In the genomic region with DNA sequence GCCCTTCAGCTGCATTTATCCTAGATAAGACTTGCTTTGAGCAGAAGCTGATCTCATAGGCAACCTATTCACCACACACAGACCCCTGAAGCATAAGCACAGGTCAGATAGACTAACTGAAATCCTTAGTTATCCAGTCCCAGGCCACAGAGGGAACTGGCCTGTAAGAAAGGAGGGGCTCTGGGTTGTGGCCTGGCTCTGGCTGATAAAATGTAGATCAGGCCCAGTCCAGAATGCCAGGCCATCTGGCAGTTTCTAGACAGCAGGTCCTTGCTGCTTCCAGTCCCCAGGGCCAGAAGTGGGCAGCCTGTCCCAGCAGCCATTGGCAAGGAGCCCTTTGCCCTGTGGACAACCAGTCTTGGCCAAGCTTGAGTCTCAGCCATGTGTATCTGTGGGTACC, we compare ENCODE assay signal across 9 mouse cellular contexts. TPM values are rescaled to one million over a fixed set of nuclear protein-coding genes. Genes with fewer than 3 reads are reported as not detected.
A peak's percentile ranks its signal among the peaks of the same experiment; 100 is the strongest.
DNase-seq lines count a peak whose midpoint lies in the region; ATAC-seq and TF ChIP-seq lines count a peak whose summit lies in the region.
"Had no signal": no experiment of that assay in that cellular context is flagged by ENCODE, and none has a peak within 500 bp of the region (broad histone marks: within the 10 kb centered on the region; RNA-seq: fewer than 3 reads in every experiment).

No protein-coding gene starts in this region.

- intact Hi-C loops in heart, postnatal 36 days (cut with DNase I): no loop called here

- no peak overlapping the region for H3K27ac ChIP-seq in layer of hippocampus, adult 2 months
- no peak overlapping the region; the same call in 1 of the 2 replicates for H3K27ac ChIP-seq in midbrain, embryonic 16.5 days (ENCODE audit: low read length)

- no peak overlapping the region for H3K4me2 ChIP-seq in midbrain, embryonic 16.5 days (ENCODE audit: low read length)

- H3K36me3 ChIP-seq in G1E (replicated peaks): no peaks in the 10 kb centered on the region
- H3K36me3 ChIP-seq in midbrain, embryonic 16.5 days (ENCODE audit: control insufficient read depth, insufficient read depth, low read length): no peaks in the 10 kb centered on the region

- H3K4me1 ChIP-seq in G1E (ENCODE audit: insufficient read depth, low read depth, low read length): peaks cover 74% of the 10 kb centered on the region
- peaks cover 16% of the 10 kb centered on the region for H3K4me1 ChIP-seq in midbrain, embryonic 16.5 days (ENCODE audit: control insufficient read depth, insufficient read depth, low read length)

- peak overlapping the region; percentile 48; the same call in 1 of the 2 replicates for H3K4me3 ChIP-seq in G1E (ENCODE audit: low read depth, low read length)
- H3K4me3 ChIP-seq in layer of hippocampus, adult 2 months: no peak overlapping the region
- H3K4me3 ChIP-seq in midbrain, embryonic 16.5 days (ENCODE audit: low read depth, low read length): no peak overlapping the region

- no peaks in the 10 kb centered on the region for H3K27me3 ChIP-seq in G1E (ENCODE audit: insufficient read depth, low read length)
- H3K27me3 ChIP-seq in midbrain, embryonic 16.5 days (ENCODE audit: control insufficient read depth, insufficient read depth, low read depth, low read length): no peaks in the 10 kb centered on the region

- DNase-seq in G1E (ENCODE audit: low spot score): no peak
- peak; percentile 59 for DNase-seq in Muller cell, postnatal 12 days (ENCODE audit: inconsistent ontology term)
- peak; percentile 51 to 57 for DNase-seq in heart, postnatal 36 days
- no peak for DNase-seq in ovary, postnatal 36 days (ENCODE audit: low spot score)
- no peak for DNase-seq in layer of hippocampus, adult 2 months (ENCODE audit: low spot score in 2 of 2)
- DNase-seq in testis, postnatal 10 days (ENCODE audit: low spot score): no peak
- DNase-seq: thymus, postnatal 4 days had no signal

- no peak for TF ChIP-seq CTCF in G1E (IDR thresholded peaks at IDR 0.05; ENCODE audit: low read depth, low read length)
- TF ChIP-seq CTCF in layer of hippocampus, adult 2 months (conservative IDR thresholded peaks at IDR 0.05): no peak

- ATAC-seq in G1E (ENCODE audit: extremely low read depth, insufficient number of reproducible peaks, low FRiP score, poor library complexity, severe bottlenecking): peak; percentile 87
- ATAC-seq in erythroblast, adult 5-6 weeks (replicated peaks; ENCODE audit: low FRiP score, poor library complexity, severe bottlenecking): peak; percentile 87
- no peak for ATAC-seq in midbrain, embryonic 16.5 days

- peaks cover 11% of the 10 kb centered on the region for H3K9me3 ChIP-seq in G1E (replicated peaks)
- no peaks in the 10 kb centered on the region for H3K9me3 ChIP-seq in midbrain, embryonic 16.5 days (replicated peaks; ENCODE audit: control insufficient read depth, low read length, poor library complexity, severe bottlenecking)

- no peak overlapping the region for H3K9ac ChIP-seq in midbrain, embryonic 16.5 days (ENCODE audit: low read depth, low read length)

RNA-seq across cellular contexts. Expression of gene Igsf3, which starts 22.4 kb away (rescaled TPM):
- 29.4 and 33.0 TPM in 2 replicates for total RNA-seq in G1E (2014; fragmentation: Nextera tagmentation)
- 16.1 and 19.1 TPM in 2 replicates for total RNA-seq in G1E (2017)
- polyA plus RNA-seq in G1E (2012): 9.4 and 14.6 TPM in 2 replicates
- total RNA-seq in erythroblast, adult 5-6 weeks (2015; ENCODE audit: low replicate concordance): 0.84 and 0.96 TPM in 2 replicates
- total RNA-seq in erythroblast, adult 5-6 weeks (2017; ENCODE audit: low replicate concordance): 1.4 and 2.8 TPM in 2 replicates
- 10 to 100 TPM in 1 of 2 experiments, 1 to 10 TPM in 1; 9.9 to 13.2 TPM for total RNA-seq in heart, postnatal 36 days (2021)
- total RNA-seq in layer of hippocampus, adult 2 months (2021): 10 to 100 TPM; 19.4 to 20.6 TPM
- polyA plus RNA-seq in midbrain, embryonic 16.5 days (2015; fragmentation: Nextera tagmentation; extraction: Ambion mirVana): 93.6 and 100 TPM in 2 replicates

Comparison
In these comparisons a context has a peak if more than half of its experiments do, and no peak if none do; other contexts are left out.
1. DNase-seq: peak in Muller cell, postnatal 12 days (single experiment) and heart, postnatal 36 days (2 of 2); none in G1E (single experiment), ovary, postnatal 36 days (single experiment), layer of hippocampus, adult 2 months (0 of 2) and testis, postnatal 10 days (single experiment).